Mouse (Mus musculus): ENCODE data around the gene Cuedc1. TPM values are rescaled to one million over a fixed set of nuclear protein-coding genes. Genes with fewer than 3 reads are reported as not detected.
A peak's percentile ranks its signal among the peaks of the same experiment; 100 is the strongest.

Gene Cuedc1
- polyA plus RNA-seq, 1 experiment from 2014 or later, result 37.2 TPM

GRCm38 (mm10) chr11:88067586-88068410 is 30.1 kb upstream of the Cuedc1 start, which contains the start of gene Vezf1:
Gene Vezf1 (plus strand): TSS chr11:88068279.
- peak within 1 kb of the TSS; percentile 71 for H3K4me2 ChIP-seq (replicated peaks)
- H3K27me3 ChIP-seq, result no peaks in the 10 kb centered on the region
- peak within 1 kb of the TSS; percentile 98 for H3K9ac ChIP-seq
- peaks cover 35% of the 10 kb centered on the region for H3K4me1 ChIP-seq
- H3K36me3 ChIP-seq, result no peaks in the 10 kb centered on the region
- peak within 1 kb of the TSS; percentile 98 for H3K4me3 ChIP-seq
- peak; percentile 84 for ATAC-seq (ENCODE audit: low FRiP score, low read depth)
- WGBS, result 1% methylated on average over 38 of the region's 81 CpGs
- no peaks in the 10 kb centered on the region for H3K9me3 ChIP-seq
- peak within 1 kb of the TSS; percentile 98 for H3K27ac ChIP-seq

GRCm38 (mm10) chr11:88068411-88069245 is 29.2 kb upstream of the Cuedc1 start:
- under 1% methylated on average over 71 of the region's 92 CpGs for WGBS
- Histone ChIP-seq H3K9ac (peak overlapping the region; percentile 98), H3K27ac (peak overlapping the region; percentile 98), H3K36me3 (peaks cover 8% of the 10 kb centered on the region), H3K9me3 (no peaks in the 10 kb centered on the region), H3K27me3 (no peaks in the 10 kb centered on the region), H3K4me2 (replicated peaks) (peak overlapping the region; percentile 71), H3K4me3 (peak overlapping the region; percentile 98), H3K4me1 (peaks cover 40% of the 10 kb centered on the region)
- peak; percentile 64 for ATAC-seq (ENCODE audit: low FRiP score, low read depth)

- no peak for ATAC-seq (ENCODE audit: low FRiP score, low read depth)
- Histone ChIP-seq H3K36me3 (peaks cover 12% of the 10 kb centered on the region), H3K27ac (peak overlapping the region; percentile 98), H3K4me1 (peaks cover 42% of the 10 kb centered on the region), H3K9me3 (no peaks in the 10 kb centered on the region), H3K27me3 (no peaks in the 10 kb centered on the region), H3K9ac (peak overlapping the region; percentile 98), H3K4me2 (replicated peaks) (peak overlapping the region; percentile 71), H3K4me3 (peak overlapping the region; percentile 98)
- WGBS, result 0% methylated on average over 12 of the region's 12 CpGs
Measured at GRCm38 (mm10) chr11:88069246-88069570, 28.6 kb upstream of the Cuedc1 start.

- ATAC-seq (ENCODE audit: low FRiP score, low read depth), result no peak
- Histone ChIP-seq H3K4me2 (replicated peaks) (peak overlapping the region; percentile 71), H3K9ac (peak overlapping the region; percentile 98), H3K4me1 (peaks cover 42% of the 10 kb centered on the region), H3K27me3 (no peaks in the 10 kb centered on the region), H3K9me3 (no peaks in the 10 kb centered on the region), H3K4me3 (peak overlapping the region; percentile 98), H3K27ac (no peak overlapping the region), H3K36me3 (peaks cover 21% of the 10 kb centered on the region)
- 38% methylated on average over 4 of the region's 4 CpGs for WGBS
Measured at GRCm38 (mm10) chr11:88070392-88070791, 27.5 kb upstream of the Cuedc1 start.

- peaks cover 42% of the 10 kb centered on the region for H3K4me1 ChIP-seq
- H3K27ac ChIP-seq, result no peak overlapping the region; the same call in 1 of the 2 replicates
- H3K4me3 ChIP-seq, result peak overlapping the region; percentile 98
- H3K9me3 ChIP-seq, result no peaks in the 10 kb centered on the region
- H3K4me2 ChIP-seq (replicated peaks), result peak overlapping the region; percentile 71
- H3K36me3 ChIP-seq, result peaks cover 27% of the 10 kb centered on the region
- ATAC-seq (ENCODE audit: low FRiP score, low read depth), result no peak
- 44% methylated on average over 5 of the region's 5 CpGs for WGBS
- H3K27me3 ChIP-seq, result no peaks in the 10 kb centered on the region
- peak overlapping the region; percentile 31; the same call in 1 of the 2 replicates for H3K9ac ChIP-seq
Measured at GRCm38 (mm10) chr11:88071113-88071512, 26.7 kb upstream of the Cuedc1 start.

GRCm38 (mm10) chr11:88073343-88073875 is 24.4 kb upstream of the Cuedc1 start:
- WGBS, result 89% methylated on average over 14 of the region's 14 CpGs
- Histone ChIP-seq H3K9ac (no peak overlapping the region), H3K27ac (no peak overlapping the region), H3K9me3 (no peaks in the 10 kb centered on the region), H3K4me2 (replicated peaks) (no peak overlapping the region), H3K36me3 (peaks cover 48% of the 10 kb centered on the region), H3K27me3 (no peaks in the 10 kb centered on the region), H3K4me1 (peaks cover 37% of the 10 kb centered on the region), H3K4me3 (no peak overlapping the region)
- no peak for ATAC-seq (ENCODE audit: low FRiP score, low read depth)

- no peak for ATAC-seq (ENCODE audit: low FRiP score, low read depth)
- H3K27me3 ChIP-seq, result no peaks in the 10 kb centered on the region
- no peak overlapping the region for H3K4me3 ChIP-seq
- peaks cover 27% of the 10 kb centered on the region for H3K4me1 ChIP-seq
- peaks cover 70% of the 10 kb centered on the region for H3K36me3 ChIP-seq
- no peak overlapping the region for H3K4me2 ChIP-seq (replicated peaks)
- no peak overlapping the region for H3K27ac ChIP-seq
- H3K9ac ChIP-seq, result no peak overlapping the region
- WGBS, result 83% methylated on average over 1 of the region's 1 CpGs
- no peaks in the 10 kb centered on the region for H3K9me3 ChIP-seq
Measured at GRCm38 (mm10) chr11:88075701-88076100, 22.2 kb upstream of the Cuedc1 start.

- ATAC-seq (ENCODE audit: low FRiP score, low read depth), result no peak
- no peak overlapping the region for H3K4me2 ChIP-seq (replicated peaks)
- H3K27ac ChIP-seq, result no peak overlapping the region
- H3K4me1 ChIP-seq, result peaks cover 20% of the 10 kb centered on the region
- 73% methylated on average over 1 of the region's 1 CpGs for WGBS
- no peak overlapping the region for H3K9ac ChIP-seq
- no peaks in the 10 kb centered on the region for H3K27me3 ChIP-seq
- peaks cover 77% of the 10 kb centered on the region for H3K36me3 ChIP-seq
- H3K4me3 ChIP-seq, result no peak overlapping the region
- no peaks in the 10 kb centered on the region for H3K9me3 ChIP-seq
Measured at GRCm38 (mm10) chr11:88076394-88076793, 21.5 kb upstream of the Cuedc1 start.

- H3K4me3 ChIP-seq, result no peak overlapping the region
- H3K36me3 ChIP-seq, result peaks cover 57% of the 10 kb centered on the region
- no peak for ATAC-seq (ENCODE audit: low FRiP score, low read depth)
- H3K9ac ChIP-seq, result no peak overlapping the region
- no peaks in the 10 kb centered on the region for H3K27me3 ChIP-seq
- peaks cover 14% of the 10 kb centered on the region for H3K4me1 ChIP-seq
- H3K4me2 ChIP-seq (replicated peaks), result no peak overlapping the region
- no peak overlapping the region for H3K27ac ChIP-seq
- no peaks in the 10 kb centered on the region for H3K9me3 ChIP-seq
- WGBS, result 74% methylated on average over 6 of the region's 6 CpGs
Measured at GRCm38 (mm10) chr11:88083699-88084098, 14.2 kb upstream of the Cuedc1 start.

GRCm38 (mm10) chr11:88086737-88087627 is 10.9 kb upstream of the Cuedc1 start:
- H3K4me3 ChIP-seq, result peak overlapping the region; percentile 39
- no peaks in the 10 kb centered on the region for H3K27me3 ChIP-seq
- peaks cover 25% of the 10 kb centered on the region for H3K36me3 ChIP-seq
- H3K9ac ChIP-seq, result peak overlapping the region; percentile 50
- ATAC-seq (ENCODE audit: low FRiP score, low read depth), result peak; percentile 96
- H3K9me3 ChIP-seq, result no peaks in the 10 kb centered on the region
- WGBS, result 7% methylated on average over 25 of the region's 25 CpGs
- H3K4me2 ChIP-seq (replicated peaks), result peak overlapping the region; percentile 69
- peaks cover 14% of the 10 kb centered on the region for H3K4me1 ChIP-seq
- H3K27ac ChIP-seq, result peak overlapping the region; percentile 70

GRCm38 (mm10) chr11:88089150-88089549 is 8.7 kb upstream of the Cuedc1 start:
- no peak overlapping the region for H3K4me3 ChIP-seq
- no peak overlapping the region for H3K9ac ChIP-seq
- H3K27ac ChIP-seq, result no peak overlapping the region
- H3K27me3 ChIP-seq, result no peaks in the 10 kb centered on the region
- no peak overlapping the region for H3K4me2 ChIP-seq (replicated peaks)
- peaks cover 8% of the 10 kb centered on the region for H3K36me3 ChIP-seq
- no peaks in the 10 kb centered on the region for H3K9me3 ChIP-seq
- H3K4me1 ChIP-seq, result peaks cover 14% of the 10 kb centered on the region
- 57% methylated on average over 5 of the region's 5 CpGs for WGBS
- no peak for ATAC-seq (ENCODE audit: low FRiP score, low read depth)
